Mouse (Mus musculus): ENCODE data around the gene Tbce. TPM values are rescaled to one million over a fixed set of nuclear protein-coding genes. Genes with fewer than 3 reads are reported as not detected.

Gene Tbce
- 9.7 and 13.9 TPM in 2 replicates for polyA plus RNA-seq (2012; rRNA removed)

GRCm38 (mm10) chr13:14039292-14039965 is at the start of gene Tbce:
Gene Tbce, minus strand, starts transcription at chr13:14039638.
- TF ChIP-seq POLR2A (IDR thresholded peaks at IDR 0.05; ENCODE audit: low read depth, low read length) (peak; percentile 53), CTCF (IDR thresholded peaks at IDR 0.05; ENCODE audit: extremely low read depth, insufficient read depth, insufficient read length, insufficient replicate concordance) (no peak)
- H3K27me3 ChIP-seq (ENCODE audit: control insufficient read depth, insufficient read depth, low read length) = no peaks in the 10 kb centered on the region
- under 1% methylated on average over 35 of the region's 35 CpGs for WGBS
- H3K36me3 ChIP-seq (ENCODE audit: control insufficient read depth, insufficient read depth, low read length) = no peaks in the 10 kb centered on the region
- peaks cover 2% of the 10 kb centered on the region; the same call in 1 of the 2 replicates for H3K4me1 ChIP-seq (ENCODE audit: control insufficient read depth, insufficient read depth, insufficient read length)
- H3K27ac ChIP-seq (ENCODE audit: insufficient read depth, low read length) = peak within 1 kb of the TSS; percentile 93
- peak; percentile 84 to 88 for DNase-seq (ENCODE audit: low read depth in 1 of 2, low spot score in 2 of 2)
- H3K4me3 ChIP-seq (ENCODE audit: extremely low read depth, insufficient read depth, insufficient read length) = peak within 1 kb of the TSS; percentile 91

DNA sequence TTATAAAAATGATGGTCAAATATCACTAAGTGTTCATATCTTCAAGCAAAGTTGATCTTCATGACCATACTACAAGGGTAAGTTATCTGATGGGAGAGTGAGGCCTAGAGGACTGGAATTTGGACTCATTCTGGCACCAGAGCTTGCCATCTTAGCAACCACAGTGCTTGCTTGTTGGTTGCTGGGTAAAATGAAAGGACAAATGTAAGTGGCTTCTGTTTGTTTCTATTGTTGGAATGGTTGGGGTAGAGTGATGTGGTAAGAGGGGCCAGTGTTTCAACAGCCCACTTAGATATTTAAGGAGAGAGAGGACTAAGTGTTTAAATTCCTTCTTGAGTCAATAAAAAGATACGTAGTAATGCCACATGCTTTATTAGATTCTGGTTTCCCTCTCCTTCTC is 49.2 kb upstream of the Tbce start:
- no peak overlapping the region for H3K4me3 ChIP-seq (ENCODE audit: extremely low read depth, insufficient read depth, insufficient read length)
- no peaks in the 10 kb centered on the region for H3K36me3 ChIP-seq (ENCODE audit: control insufficient read depth, insufficient read depth, low read length)
- WGBS = 92% methylated on average over 1 of the region's 1 CpGs
- peaks cover 2% of the 10 kb centered on the region; the same call in 1 of the 2 replicates for H3K4me1 ChIP-seq (ENCODE audit: control insufficient read depth, insufficient read depth, insufficient read length)
- no peak overlapping the region for H3K27ac ChIP-seq (ENCODE audit: insufficient read depth, low read length)
- DNase-seq (ENCODE audit: low read depth in 1 of 2, low spot score in 2 of 2) = no peak
- H3K27me3 ChIP-seq (ENCODE audit: control insufficient read depth, insufficient read depth, low read length) = no peaks in the 10 kb centered on the region
- TF ChIP-seq POLR2A (IDR thresholded peaks at IDR 0.05; ENCODE audit: low read depth, low read length) (no peak), CTCF (IDR thresholded peaks at IDR 0.05; ENCODE audit: extremely low read depth, insufficient read depth, insufficient read length, insufficient replicate concordance) (no peak)

GRCm38 (mm10) chr13:14075326-14075725 is 35.9 kb upstream of the Tbce start:
- DNase-seq (ENCODE audit: low read depth in 1 of 2, low spot score in 2 of 2) = no peak
- Histone ChIP-seq H3K4me1 (ENCODE audit: control insufficient read depth, insufficient read depth, insufficient read length) (no peaks in the 10 kb centered on the region), H3K27me3 (ENCODE audit: control insufficient read depth, insufficient read depth, low read length) (no peaks in the 10 kb centered on the region), H3K4me3 (ENCODE audit: extremely low read depth, insufficient read depth, insufficient read length) (no peak overlapping the region), H3K27ac (ENCODE audit: insufficient read depth, low read length) (no peak overlapping the region), H3K36me3 (ENCODE audit: control insufficient read depth, insufficient read depth, low read length) (no peaks in the 10 kb centered on the region)
- TF ChIP-seq CTCF (IDR thresholded peaks at IDR 0.05; ENCODE audit: extremely low read depth, insufficient read depth, insufficient read length, insufficient replicate concordance) (no peak), POLR2A (IDR thresholded peaks at IDR 0.05; ENCODE audit: low read depth, low read length) (no peak)
- 81% methylated on average over 1 of the region's 1 CpGs for WGBS

DNA sequence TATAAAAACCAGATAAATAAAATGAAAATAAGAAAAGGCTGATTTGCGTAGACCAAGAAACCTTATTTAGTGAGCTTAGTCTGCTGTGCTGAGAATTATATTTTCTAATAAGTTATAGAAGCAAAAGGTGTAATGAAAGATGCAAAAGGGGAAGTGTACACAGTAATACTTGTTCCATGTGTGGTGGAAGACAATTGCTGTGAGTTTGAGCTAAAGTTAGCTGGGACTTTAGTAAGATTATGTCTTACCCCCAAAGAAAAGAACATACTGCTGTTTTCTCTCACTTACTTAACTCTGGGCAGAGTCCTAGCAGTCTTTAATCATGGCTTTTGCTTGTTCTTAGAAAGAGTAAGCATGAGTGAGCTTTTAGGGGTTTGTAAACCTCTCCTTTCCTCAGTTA is 34.9 kb upstream of the Tbce start:
- TF ChIP-seq POLR2A (IDR thresholded peaks at IDR 0.05; ENCODE audit: low read depth, low read length) (no peak), CTCF (IDR thresholded peaks at IDR 0.05; ENCODE audit: extremely low read depth, insufficient read depth, insufficient read length, insufficient replicate concordance) (no peak)
- WGBS = 98% methylated on average over 1 of the region's 1 CpGs
- Histone ChIP-seq H3K27ac (ENCODE audit: insufficient read depth, low read length) (no peak overlapping the region), H3K36me3 (ENCODE audit: control insufficient read depth, insufficient read depth, low read length) (no peaks in the 10 kb centered on the region), H3K4me1 (ENCODE audit: control insufficient read depth, insufficient read depth, insufficient read length) (peaks cover 4% of the 10 kb centered on the region; the same call in 1 of the 2 replicates), H3K27me3 (ENCODE audit: control insufficient read depth, insufficient read depth, low read length) (no peaks in the 10 kb centered on the region), H3K4me3 (ENCODE audit: extremely low read depth, insufficient read depth, insufficient read length) (no peak overlapping the region)
- no peak for DNase-seq (ENCODE audit: low read depth in 1 of 2, low spot score in 2 of 2)

GRCm38 (mm10) chr13:14069291-14069690 is 29.9 kb upstream of the Tbce start:
- Histone ChIP-seq H3K27ac (ENCODE audit: insufficient read depth, low read length) (no peak overlapping the region; the same call in 1 of the 2 replicates), H3K4me1 (ENCODE audit: control insufficient read depth, insufficient read depth, insufficient read length) (peaks cover 6% of the 10 kb centered on the region)
- TF ChIP-seq CTCF (IDR thresholded peaks at IDR 0.05; ENCODE audit: extremely low read depth, insufficient read depth, insufficient read length, insufficient replicate concordance) (no peak), POLR2A (IDR thresholded peaks at IDR 0.05; ENCODE audit: low read depth, low read length) (no peak)

GRCm38 (mm10) chr13:14068035-14068434 is 28.6 kb upstream of the Tbce start:
- H3K4me3 ChIP-seq (ENCODE audit: extremely low read depth, insufficient read depth, insufficient read length) = no peak overlapping the region
- TF ChIP-seq CTCF (IDR thresholded peaks at IDR 0.05; ENCODE audit: extremely low read depth, insufficient read depth, insufficient read length, insufficient replicate concordance) = no peak
- no peak for TF ChIP-seq POLR2A (IDR thresholded peaks at IDR 0.05; ENCODE audit: low read depth, low read length)

More at GRCm38 (mm10) chr13:14069291-14069690, 29.9 kb upstream of the Tbce start:
- Histone ChIP-seq H3K27me3 (ENCODE audit: control insufficient read depth, insufficient read depth, low read length) (no peaks in the 10 kb centered on the region), H3K36me3 (ENCODE audit: control insufficient read depth, insufficient read depth, low read length) (peaks cover 3% of the 10 kb centered on the region; the same call in 1 of the 2 replicates), H3K4me3 (ENCODE audit: extremely low read depth, insufficient read depth, insufficient read length) (no peak overlapping the region)
- 54% methylated on average over 1 of the region's 1 CpGs for WGBS
- no peak for DNase-seq (ENCODE audit: low read depth in 1 of 2, low spot score in 2 of 2)

GRCm38 (mm10) chr13:14065701-14066100 is 26.3 kb upstream of the Tbce start:
- WGBS = 86% methylated on average over 1 of the region's 1 CpGs
- Histone ChIP-seq H3K27ac (ENCODE audit: insufficient read depth, low read length) (no peak overlapping the region), H3K36me3 (ENCODE audit: control insufficient read depth, insufficient read depth, low read length) (peaks cover 3% of the 10 kb centered on the region; the same call in 1 of the 2 replicates), H3K4me1 (ENCODE audit: control insufficient read depth, insufficient read depth, insufficient read length) (peaks cover 6% of the 10 kb centered on the region), H3K27me3 (ENCODE audit: control insufficient read depth, insufficient read depth, low read length) (no peaks in the 10 kb centered on the region), H3K4me3 (ENCODE audit: extremely low read depth, insufficient read depth, insufficient read length) (no peak overlapping the region)
- no peak for TF ChIP-seq CTCF (IDR thresholded peaks at IDR 0.05; ENCODE audit: extremely low read depth, insufficient read depth, insufficient read length, insufficient replicate concordance)
- no peak for TF ChIP-seq POLR2A (IDR thresholded peaks at IDR 0.05; ENCODE audit: low read depth, low read length)
- no peak for DNase-seq (ENCODE audit: low read depth in 1 of 2, low spot score in 2 of 2)

More at GRCm38 (mm10) chr13:14068035-14068434, 28.6 kb upstream of the Tbce start:
- Histone ChIP-seq H3K27ac (ENCODE audit: insufficient read depth, low read length) (no peak overlapping the region), H3K27me3 (ENCODE audit: control insufficient read depth, insufficient read depth, low read length) (no peaks in the 10 kb centered on the region), H3K36me3 (ENCODE audit: control insufficient read depth, insufficient read depth, low read length) (peaks cover 3% of the 10 kb centered on the region; the same call in 1 of the 2 replicates), H3K4me1 (ENCODE audit: control insufficient read depth, insufficient read depth, insufficient read length) (peaks cover 6% of the 10 kb centered on the region)
- DNase-seq (ENCODE audit: low read depth in 1 of 2, low spot score in 2 of 2) = no peak

Measured in spleen, adult 2 months (tissue).